Mouse (Mus musculus): Measurements from ENCODE around the gene Fcf1.

Fcf1 gene

GRCm38 (mm10) chr12:84970428-84971096 lies at the start of gene Fcf1, which contains the start of gene Arel1:
Gene Fcf1 (plus strand): TSS chr12:84970897.
Gene Arel1 (minus strand): TSS chr12:84970900.
- DNase-seq (ENCODE audit: low spot score), result peak; percentile 77

- DNase-seq (ENCODE audit: low spot score), result no peak
These were observed 48.7 kb upstream of the Fcf1 start for GRCm38 (mm10) chr12:84921881-84922419.

- no peak for DNase-seq (ENCODE audit: low spot score)
These were observed 46.4 kb upstream of the Fcf1 start for GRCm38 (mm10) chr12:84924324-84924723.

- DNase-seq (ENCODE audit: low spot score), result no peak
These were observed 44.2 kb upstream of the Fcf1 start for GRCm38 (mm10) chr12:84926542-84926941.

- no peak for DNase-seq (ENCODE audit: low spot score)
These were observed 38.5 kb upstream of the Fcf1 start for GRCm38 (mm10) chr12:84932210-84932609.

GRCm38 (mm10) chr12:84935343-84935742 lies 35.4 kb upstream of the Fcf1 start:
- DNase-seq (ENCODE audit: low spot score), result no peak

- no peak for DNase-seq (ENCODE audit: low spot score)
These were observed 31.6 kb upstream of the Fcf1 start for GRCm38 (mm10) chr12:84939117-84939516.

GRCm38 (mm10) chr12:84940343-84940742 lies 30.4 kb upstream of the Fcf1 start:
- no peak for DNase-seq (ENCODE audit: low spot score)

GRCm38 (mm10) chr12:84941717-84942116 lies 29.0 kb upstream of the Fcf1 start:
- no peak for DNase-seq (ENCODE audit: low spot score)

- DNase-seq (ENCODE audit: low spot score), result no peak
These were observed 27.4 kb upstream of the Fcf1 start for GRCm38 (mm10) chr12:84943006-84943952.

GRCm38 (mm10) chr12:84944150-84944812 lies 26.4 kb upstream of the Fcf1 start:
- no peak for DNase-seq (ENCODE audit: low spot score)

GRCm38 (mm10) chr12:84944813-84945553 lies 25.7 kb upstream of the Fcf1 start:
- DNase-seq (ENCODE audit: low spot score), result no peak

- DNase-seq (ENCODE audit: low spot score), result no peak
These were observed 22.7 kb upstream of the Fcf1 start for GRCm38 (mm10) chr12:84947894-84948583.

GRCm38 (mm10) chr12:84948584-84949285 lies 22.0 kb upstream of the Fcf1 start:
- no peak for DNase-seq (ENCODE audit: low spot score)

- no peak for DNase-seq (ENCODE audit: low spot score)
These were observed 19.9 kb upstream of the Fcf1 start for GRCm38 (mm10) chr12:84950763-84951162.

- no peak for DNase-seq (ENCODE audit: low spot score)
These were observed 19.2 kb upstream of the Fcf1 start for GRCm38 (mm10) chr12:84951531-84951930.

GRCm38 (mm10) chr12:84952351-84952750 lies 18.3 kb upstream of the Fcf1 start:
- no peak for DNase-seq (ENCODE audit: low spot score)

GRCm38 (mm10) chr12:84956317-84956716 lies 14.4 kb upstream of the Fcf1 start:
- DNase-seq (ENCODE audit: low spot score), result no peak

GRCm38 (mm10) chr12:84958794-84959356 lies 11.8 kb upstream of the Fcf1 start:
- no peak for DNase-seq (ENCODE audit: low spot score)

- no peak for DNase-seq (ENCODE audit: low spot score)
These were observed 8.1 kb upstream of the Fcf1 start for GRCm38 (mm10) chr12:84962606-84963005.
